Mouse (Mus musculus) spleen, adult 2 months (tissue): ENCODE results near the gene Agpat3.

ENCODE experiments used
- CTCF ChIP-seq: fragments of 200-500 bp; IDR thresholded peaks from 2 replicates; pipeline ENCODE4 v1.5.1; 2011; ENCODE audit warnings: mild to moderate bottlenecking, inconsistent platforms; ENCODE audit not compliant: insufficient read depth, insufficient read length, insufficient replicate concordance; ENCODE audit errors: extremely low read depth
- POLR2A ChIP-seq: fragments of 200-500 bp; IDR thresholded peaks from 2 replicates; pipeline ENCODE4 v1.6.1; 2011; ENCODE audit warnings: low read depth, low read length, inconsistent platforms

DNA sequence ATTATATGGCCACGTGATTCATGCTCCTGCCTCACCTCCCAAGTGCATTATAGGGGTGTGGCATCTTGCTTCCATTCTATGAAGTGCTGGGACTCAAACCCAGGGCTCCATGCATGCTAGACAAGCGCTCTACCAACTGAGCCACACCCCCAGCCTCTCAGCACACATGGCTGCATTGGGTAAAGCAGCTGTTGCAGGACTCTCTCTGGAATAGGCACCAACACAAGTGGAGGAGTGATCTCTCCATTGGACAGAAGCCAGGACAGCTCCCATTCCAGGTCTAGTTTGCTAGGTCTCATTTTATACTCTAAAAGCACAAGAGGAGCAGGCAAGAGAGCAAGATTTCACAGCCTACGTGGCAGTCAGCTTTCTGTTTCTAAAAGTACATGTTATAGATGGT, 31.3 kb upstream of the Agpat3 start:
- TF ChIP-seq POLR2A (no peak), CTCF (no peak)
